Mouse (Mus musculus) lung, adult 2 months (tissue): ENCODE results near the gene Fgf11.

Source experiments
- CTCF ChIP-seq: fragments of 200-500 bp; IDR thresholded peaks from 2 replicates; pipeline ENCODE4 v1.5.1; 2011; ENCODE audit warnings: mild to moderate bottlenecking, low read length, control low read depth; ENCODE audit not compliant: insufficient read depth
- POLR2A ChIP-seq: fragments of 200-500 bp; IDR thresholded peaks from 2 replicates; pipeline ENCODE4 v1.6.1; 2011; ENCODE audit warnings: low read depth, mild to moderate bottlenecking, control low read depth, low read length, borderline replicate concordance; ENCODE audit errors: extremely low read depth

- TF ChIP-seq POLR2A (no peak), CTCF (no peak)
Measured at GRCm38 (mm10) chr11:69804972-69805909, 3.6 kb upstream of the Fgf11 start, which contains the start of gene Tmem102.
